Mouse (Mus musculus): ENCODE data around the gene Frzb. TPM values are rescaled to one million over a fixed set of nuclear protein-coding genes. Genes with fewer than 3 reads are reported as not detected.
A peak's percentile ranks its signal among the peaks of the same experiment; 100 is the strongest.

Gene Frzb
- polyA plus RNA-seq, 1 experiment from 2014 or later: 6.4 TPM

DNA sequence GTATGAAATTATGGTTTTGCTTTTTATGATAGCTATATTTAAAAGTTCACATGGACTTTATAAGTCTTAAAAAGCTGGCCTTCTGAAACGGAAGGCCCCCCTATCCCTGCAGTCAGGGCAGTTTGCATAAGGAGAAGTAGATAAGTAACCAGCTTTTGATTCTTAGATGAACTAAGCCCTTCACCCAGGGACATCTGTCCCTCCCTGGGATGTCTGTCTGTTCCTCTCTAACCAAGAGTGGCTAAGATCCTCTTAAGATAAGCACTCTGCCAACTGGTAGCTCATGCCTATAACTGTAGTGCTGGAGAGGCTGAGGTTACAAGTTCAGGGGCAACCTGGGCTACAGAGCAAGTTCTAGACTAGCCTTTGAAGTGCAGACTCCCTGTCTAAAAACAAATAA lies 25.4 kb downstream of the Frzb start:
- Histone ChIP-seq H3K4me1 (peaks cover 10% of the 10 kb centered on the region; the same call in 1 of the 2 replicates), H3K9ac (no peak overlapping the region), H3K27ac (replicated peaks) (no peak overlapping the region), H3K4me2 (no peak overlapping the region), H3K36me3 (no peaks in the 10 kb centered on the region), H3K27me3 (replicated peaks) (peaks cover 12% of the 10 kb centered on the region; the same call in 1 of the 2 replicates), H3K9me3 (no peaks in the 10 kb centered on the region), H3K4me3 (no peak overlapping the region)
- 52% methylated on average over 1 of the region's 1 CpGs for WGBS
- ATAC-seq (ENCODE audit: extremely low read depth, insufficient number of reproducible peaks, low FRiP score, low TSS enrichment): no peak

GRCm38 (mm10) chr2:80416286-80416685 lies 31.1 kb downstream of the Frzb start:
- no peak overlapping the region for H3K27ac ChIP-seq (replicated peaks)
- WGBS: 80% methylated on average over 6 of the region's 6 CpGs
- H3K27me3 ChIP-seq (replicated peaks): no peaks in the 10 kb centered on the region
- no peaks in the 10 kb centered on the region for H3K9me3 ChIP-seq
- H3K36me3 ChIP-seq: no peaks in the 10 kb centered on the region
- ATAC-seq (ENCODE audit: extremely low read depth, insufficient number of reproducible peaks, low FRiP score, low TSS enrichment): no peak
- H3K4me3 ChIP-seq: no peak overlapping the region
- no peak overlapping the region for H3K9ac ChIP-seq
- no peak overlapping the region for H3K4me2 ChIP-seq
- peaks cover 4% of the 10 kb centered on the region; the same call in 1 of the 2 replicates for H3K4me1 ChIP-seq

- 43% methylated on average over 3 of the region's 3 CpGs for WGBS
- H3K27me3 ChIP-seq (replicated peaks): no peaks in the 10 kb centered on the region
Observed at GRCm38 (mm10) chr2:80414387-80414786, 33.0 kb downstream of the Frzb start.

DNA sequence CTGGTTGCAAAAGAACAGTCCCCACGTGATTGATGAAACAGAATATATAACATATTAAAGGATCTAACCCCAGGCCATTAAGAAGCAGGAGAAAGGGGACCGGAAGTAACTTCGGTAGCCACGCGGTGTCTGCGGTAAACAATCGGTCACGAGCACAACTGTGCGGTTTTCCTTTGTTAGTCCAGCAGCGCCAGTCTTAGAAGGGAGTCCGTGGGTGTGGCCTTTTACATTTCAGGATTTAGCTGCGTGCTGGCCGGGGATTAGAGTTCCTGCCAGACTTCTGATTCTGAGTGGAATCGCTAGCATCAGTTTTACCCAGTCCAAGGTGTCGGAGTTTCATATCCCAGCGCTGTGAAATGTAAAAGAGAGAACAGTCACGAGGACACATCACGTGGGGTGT lies 34.3 kb downstream of the Frzb start:
- Histone ChIP-seq H3K4me3 (no peak overlapping the region), H3K4me1 (0 out of 2 replicates have a peak, but pooled peaks cover 4% of the 10 kb centered on the region), H3K27ac (replicated peaks) (no peak overlapping the region), H3K9me3 (no peaks in the 10 kb centered on the region), H3K36me3 (no peaks in the 10 kb centered on the region), H3K9ac (no peak overlapping the region), H3K27me3 (replicated peaks) (no peaks in the 10 kb centered on the region), H3K4me2 (no peak overlapping the region)
- WGBS: 78% methylated on average over 18 of the region's 18 CpGs
- no peak for ATAC-seq (ENCODE audit: extremely low read depth, insufficient number of reproducible peaks, low FRiP score, low TSS enrichment)

More at GRCm38 (mm10) chr2:80414387-80414786, 33.0 kb downstream of the Frzb start:
- Histone ChIP-seq H3K4me2 (no peak overlapping the region), H3K27ac (replicated peaks) (no peak overlapping the region), H3K4me1 (0 out of 2 replicates have a peak, but pooled peaks cover 4% of the 10 kb centered on the region), H3K9me3 (no peaks in the 10 kb centered on the region), H3K36me3 (no peaks in the 10 kb centered on the region), H3K9ac (no peak overlapping the region), H3K4me3 (no peak overlapping the region)
- ATAC-seq (ENCODE audit: extremely low read depth, insufficient number of reproducible peaks, low FRiP score, low TSS enrichment): no peak

GRCm38 (mm10) chr2:80409893-80410574 lies 37.4 kb downstream of the Frzb start:
- Histone ChIP-seq H3K36me3 (no peaks in the 10 kb centered on the region), H3K27me3 (replicated peaks) (no peaks in the 10 kb centered on the region), H3K27ac (replicated peaks) (no peak overlapping the region), H3K9ac (no peak overlapping the region), H3K9me3 (no peaks in the 10 kb centered on the region), H3K4me1 (0 out of 2 replicates have a peak, but pooled peaks cover 4% of the 10 kb centered on the region), H3K4me2 (no peak overlapping the region), H3K4me3 (no peak overlapping the region)
- ATAC-seq (ENCODE audit: extremely low read depth, insufficient number of reproducible peaks, low FRiP score, low TSS enrichment): no peak
- WGBS: 79% methylated on average over 12 of the region's 12 CpGs

GRCm38 (mm10) chr2:80404770-80405169 lies 42.7 kb downstream of the Frzb start:
- Histone ChIP-seq H3K4me2 (no peak overlapping the region), H3K27ac (replicated peaks) (no peak overlapping the region), H3K9ac (no peak overlapping the region), H3K9me3 (no peaks in the 10 kb centered on the region), H3K4me1 (no peaks in the 10 kb centered on the region), H3K27me3 (replicated peaks) (no peaks in the 10 kb centered on the region), H3K4me3 (no peak overlapping the region), H3K36me3 (no peaks in the 10 kb centered on the region)
- 52% methylated on average over 5 of the region's 5 CpGs for WGBS
- ATAC-seq (ENCODE audit: extremely low read depth, insufficient number of reproducible peaks, low FRiP score, low TSS enrichment): no peak

DNA sequence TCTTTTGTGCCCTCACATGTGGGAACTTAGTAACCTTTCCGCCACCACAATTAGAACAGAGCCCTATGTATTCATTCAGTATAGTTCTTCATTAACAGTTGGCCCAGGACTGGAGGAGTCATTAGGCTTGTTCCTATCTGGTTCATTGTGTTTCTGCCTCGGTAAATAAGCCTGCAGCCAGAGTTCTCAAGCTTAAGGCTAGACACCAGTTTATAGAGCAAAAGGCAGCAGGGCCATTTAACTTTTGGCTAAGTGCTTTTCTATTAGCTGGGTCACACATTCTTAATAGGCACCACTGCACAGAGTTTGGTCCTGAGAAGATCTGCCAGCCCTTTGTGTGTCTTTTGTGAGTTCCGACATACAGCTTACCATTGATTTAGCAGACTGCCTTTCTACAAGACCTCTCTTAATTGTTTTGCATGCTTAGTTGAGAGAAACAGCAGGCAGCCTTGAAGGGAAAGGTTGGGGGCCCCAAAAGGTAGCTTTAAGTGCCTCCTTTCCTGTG lies 48.8 kb downstream of the Frzb start:
- H3K27me3 ChIP-seq (replicated peaks): no peaks in the 10 kb centered on the region
- no peaks in the 10 kb centered on the region for H3K36me3 ChIP-seq
- ATAC-seq (ENCODE audit: extremely low read depth, insufficient number of reproducible peaks, low FRiP score, low TSS enrichment): no peak
- H3K4me2 ChIP-seq: no peak overlapping the region
- peaks cover 6% of the 10 kb centered on the region; the same call in 1 of the 2 replicates for H3K4me1 ChIP-seq
- 46% methylated on average over 3 of the region's 3 CpGs for WGBS
- H3K9me3 ChIP-seq: no peaks in the 10 kb centered on the region
- H3K9ac ChIP-seq: no peak overlapping the region
- H3K4me3 ChIP-seq: no peak overlapping the region
- H3K27ac ChIP-seq (replicated peaks): no peak overlapping the region

- no peak overlapping the region for H3K27ac ChIP-seq (replicated peaks)
- no peak overlapping the region for H3K4me3 ChIP-seq
- H3K4me1 ChIP-seq: peaks cover 6% of the 10 kb centered on the region; the same call in 1 of the 2 replicates
- no peaks in the 10 kb centered on the region for H3K36me3 ChIP-seq
- no peaks in the 10 kb centered on the region for H3K27me3 ChIP-seq (replicated peaks)
- no peak overlapping the region for H3K9ac ChIP-seq
- no peak overlapping the region for H3K4me2 ChIP-seq
- no peak for ATAC-seq (ENCODE audit: extremely low read depth, insufficient number of reproducible peaks, low FRiP score, low TSS enrichment)
- WGBS: 71% methylated on average over 3 of the region's 3 CpGs
- no peaks in the 10 kb centered on the region for H3K9me3 ChIP-seq
Observed at GRCm38 (mm10) chr2:80396864-80397263, 50.6 kb downstream of the Frzb start.

- no peak overlapping the region for H3K9ac ChIP-seq
- no peak for ATAC-seq (ENCODE audit: extremely low read depth, insufficient number of reproducible peaks, low FRiP score, low TSS enrichment)
Observed at GRCm38 (mm10) chr2:80396057-80396456, 51.4 kb downstream of the Frzb start.

DNA sequence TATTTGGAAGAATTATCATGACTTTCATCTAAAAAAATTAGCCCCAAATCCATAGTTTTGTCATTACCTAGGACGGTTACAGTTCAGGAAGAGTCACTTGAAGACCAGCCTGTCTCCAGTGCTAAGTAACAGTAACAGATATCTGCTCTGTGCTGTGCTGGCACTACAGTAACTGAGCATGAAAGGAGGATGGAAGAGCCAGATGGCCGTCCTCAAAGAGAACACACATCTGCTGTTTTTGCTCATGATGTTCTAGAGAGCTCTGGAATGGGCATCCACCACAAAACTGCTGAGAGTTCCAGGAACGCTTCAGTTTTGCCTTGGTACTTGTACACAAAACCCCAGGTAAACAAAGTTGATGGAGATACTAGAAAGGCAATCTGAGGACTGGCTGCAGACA lies 59.1 kb downstream of the Frzb start:
- H3K4me2 ChIP-seq: no peak overlapping the region
- no peak overlapping the region for H3K4me3 ChIP-seq
- 58% methylated on average over 3 of the region's 3 CpGs for WGBS
- H3K9me3 ChIP-seq: no peaks in the 10 kb centered on the region
- no peak overlapping the region for H3K27ac ChIP-seq (replicated peaks)
- no peak overlapping the region for H3K9ac ChIP-seq
- H3K4me1 ChIP-seq: peaks cover 12% of the 10 kb centered on the region
- H3K36me3 ChIP-seq: no peaks in the 10 kb centered on the region
- ATAC-seq (ENCODE audit: extremely low read depth, insufficient number of reproducible peaks, low FRiP score, low TSS enrichment): no peak
- H3K27me3 ChIP-seq (replicated peaks): no peaks in the 10 kb centered on the region

More at GRCm38 (mm10) chr2:80396057-80396456, 51.4 kb downstream of the Frzb start:
- no peaks in the 10 kb centered on the region for H3K36me3 ChIP-seq
- H3K9me3 ChIP-seq: no peaks in the 10 kb centered on the region
- H3K27me3 ChIP-seq (replicated peaks): no peaks in the 10 kb centered on the region
- no peak overlapping the region for H3K4me2 ChIP-seq
- 49% methylated on average over 7 of the region's 7 CpGs for WGBS
- no peak overlapping the region for H3K27ac ChIP-seq (replicated peaks)
- peaks cover 6% of the 10 kb centered on the region; the same call in 1 of the 2 replicates for H3K4me1 ChIP-seq
- H3K4me3 ChIP-seq: no peak overlapping the region

- H3K27ac ChIP-seq (replicated peaks): peak overlapping the region; percentile 61
- H3K4me1 ChIP-seq: peaks cover 12% of the 10 kb centered on the region
- H3K9me3 ChIP-seq: no peaks in the 10 kb centered on the region
- no peaks in the 10 kb centered on the region for H3K36me3 ChIP-seq
- H3K9ac ChIP-seq: no peak overlapping the region
- peak overlapping the region; percentile 26; the same call in 1 of the 2 replicates for H3K4me2 ChIP-seq
- 27% methylated on average over 9 of the region's 9 CpGs for WGBS
- ATAC-seq (ENCODE audit: extremely low read depth, insufficient number of reproducible peaks, low FRiP score, low TSS enrichment): no peak
- no peak overlapping the region for H3K4me3 ChIP-seq
- no peaks in the 10 kb centered on the region for H3K27me3 ChIP-seq (replicated peaks)
Observed at GRCm38 (mm10) chr2:80387668-80388067, 59.8 kb downstream of the Frzb start.

DNA sequence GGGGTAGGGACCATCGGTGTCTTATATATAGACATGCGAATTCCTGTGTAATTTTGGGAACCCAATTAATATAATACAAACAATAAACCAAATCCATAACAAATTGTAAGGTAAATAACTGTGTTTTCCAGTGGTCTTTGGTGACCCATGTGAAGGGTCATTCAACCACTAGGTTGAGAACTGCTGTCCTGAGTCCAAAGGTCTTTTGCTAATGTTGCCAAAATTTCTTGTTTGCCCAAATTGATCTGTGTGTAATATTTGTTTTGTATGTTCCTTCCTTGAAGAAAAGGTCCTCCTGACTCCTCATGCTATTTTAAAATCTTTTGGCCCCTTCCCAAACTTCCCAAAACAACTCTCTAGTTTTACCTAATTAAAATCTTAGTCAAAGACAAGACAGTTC lies 61.2 kb downstream of the Frzb start:
- Histone ChIP-seq H3K27ac (replicated peaks) (no peak overlapping the region), H3K9me3 (no peaks in the 10 kb centered on the region), H3K36me3 (no peaks in the 10 kb centered on the region), H3K9ac (no peak overlapping the region), H3K27me3 (replicated peaks) (no peaks in the 10 kb centered on the region), H3K4me1 (peaks cover 12% of the 10 kb centered on the region), H3K4me2 (no peak overlapping the region), H3K4me3 (no peak overlapping the region)
- ATAC-seq (ENCODE audit: extremely low read depth, insufficient number of reproducible peaks, low FRiP score, low TSS enrichment): no peak
- 84% methylated on average over 2 of the region's 2 CpGs for WGBS

Data from heart, embryonic 13.5 days (tissue).